9 mouse cellular contexts compared by ENCODE assay signal in the genomic region with DNA sequence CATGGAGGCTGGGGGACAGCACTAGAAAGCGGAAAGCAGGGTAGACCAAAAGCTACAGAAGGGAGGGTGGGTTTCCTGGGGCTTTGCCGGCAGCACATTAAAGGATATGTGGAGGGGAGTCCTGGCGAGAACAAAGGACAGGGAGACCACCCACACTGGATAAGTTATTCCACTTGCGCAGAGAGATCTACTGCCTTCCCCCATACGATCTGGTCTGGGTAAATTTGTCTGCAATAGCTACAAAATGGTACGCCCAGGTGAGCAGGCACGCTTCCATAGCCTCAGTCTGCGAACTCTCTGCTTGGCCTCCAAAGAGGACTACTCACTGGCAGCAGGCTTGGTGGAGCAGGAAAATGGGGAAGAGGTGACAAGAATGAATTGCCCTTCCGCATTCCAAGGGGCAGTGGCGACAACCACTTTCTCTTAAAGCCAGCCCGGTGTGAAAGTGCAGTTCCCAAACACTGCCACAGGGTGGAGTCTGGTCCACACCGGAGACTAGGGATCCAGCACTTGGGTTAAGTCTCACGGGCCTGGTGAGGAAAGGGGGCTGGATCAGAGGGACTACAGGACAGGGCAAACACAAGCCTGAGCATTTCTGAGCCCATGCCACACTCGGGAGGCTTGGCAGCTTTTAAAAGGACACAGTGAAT. TPM values are rescaled to one million over a fixed set of nuclear protein-coding genes. Genes with fewer than 3 reads are reported as not detected.
A peak's percentile ranks its signal among the peaks of the same experiment; 100 is the strongest.
DNase-seq lines count a peak whose midpoint lies in the region; ATAC-seq and TF ChIP-seq lines count a peak whose summit lies in the region.
"Had no signal": no experiment of that assay in that cellular context is flagged by ENCODE, and none has a peak within 500 bp of the region (broad histone marks: within the 10 kb centered on the region; RNA-seq: fewer than 3 reads in every experiment).

No protein-coding gene starts in this region.

- no peaks in the 10 kb centered on the region for H3K27me3 ChIP-seq in forebrain, embryonic 16.5 days (replicated peaks; ENCODE audit: control insufficient read depth, insufficient read depth, low read length)

- in situ Hi-C loops in ES-E14 (cut with MboI; ENCODE audit: low sequenced_read_pairs in 2 of 2, unreplicated experiment in 2 of 2), result loop anchor here (5.0 to 10.0 kb wide), 2 partner anchors 128 to 146 kb away; no protein-coding TSS in a partner anchor

- H3K4me2 ChIP-seq in forebrain, embryonic 16.5 days (ENCODE audit: low read length), result peak overlapping the region; percentile 48

- DNase-seq in ES-E14 (ENCODE audit: low read depth, low spot score), result peak; percentile 90
- DNase-seq in cerebellum, adult 18-20 months, result peak; percentile 88 to 90
- DNase-seq in heart, postnatal 36 days, result peak; percentile 86 to 87
- peak; percentile 74 to 90 for DNase-seq in layer of hippocampus, adult 18-20 months (ENCODE audit: low spot score in 2 of 2)
- peak; percentile 89 to 91 for DNase-seq in lung, adult 18-20 months
- peak; percentile 64 to 74 for DNase-seq in thymus, adult 18-20 months

- no peak overlapping the region for H3K9ac ChIP-seq in ES-E14 (ENCODE audit: insufficient read depth, low read depth, low read length, poor library complexity, severe bottlenecking)
- 0 out of 2 replicates have a peak overlapping the region, but pooled peaks have one; percentile 24 for H3K9ac ChIP-seq in forebrain, embryonic 16.5 days (replicated peaks; ENCODE audit: low read depth, low read length)

- peaks cover 5 to 29% of the 10 kb centered on the region in 2 experiments; a peak in 2 of 4 replicates for H3K4me1 ChIP-seq in ES-E14 (ENCODE audit: control insufficient read depth in 2 of 2, insufficient read depth in 2 of 2, low read length in 2 of 2, poor library complexity in 1 of 2)
- peaks cover 9% of the 10 kb centered on the region for H3K4me1 ChIP-seq in forebrain, embryonic 16.5 days (replicated peaks; ENCODE audit: control insufficient read depth, insufficient read depth, low read length)

- H3K36me3 ChIP-seq in ES-E14 (ENCODE audit: control insufficient read depth, insufficient read depth, low read length, poor library complexity, severe bottlenecking), result no peaks in the 10 kb centered on the region
- no peaks in the 10 kb centered on the region for H3K36me3 ChIP-seq in forebrain, embryonic 16.5 days (ENCODE audit: control insufficient read depth, insufficient read depth)

- peak overlapping the region; percentile 14 to 22; a peak in 2 of 4 replicates for H3K4me3 ChIP-seq in ES-E14 (ENCODE audit: insufficient read depth in 1 of 2, low read depth in 1 of 2, low read length in 2 of 2, poor library complexity in 1 of 2, severe bottlenecking in 1 of 2)
- H3K4me3 ChIP-seq in forebrain, embryonic 16.5 days (replicated peaks; ENCODE audit: low read length), result peak overlapping the region; percentile 29
- H3K4me3 ChIP-seq: myocyte had no signal

- no peak overlapping the region for H3K27ac ChIP-seq in ES-E14 (ENCODE audit: insufficient read depth, low read depth, low read length, poor library complexity, severe bottlenecking)
- no peak overlapping the region for H3K27ac ChIP-seq in forebrain, embryonic 16.5 days (ENCODE audit: low read length)

- H3K9me3 ChIP-seq in ES-E14 (ENCODE audit: control insufficient read depth, insufficient read depth, low read depth, low read length), result no peaks in the 10 kb centered on the region
- no peaks in the 10 kb centered on the region for H3K9me3 ChIP-seq in forebrain, embryonic 16.5 days (ENCODE audit: control insufficient read depth, low read length)

- ATAC-seq in forebrain, embryonic 16.5 days, result peak; percentile 79
- ATAC-seq in neutrophil, adult 5-6 weeks (ENCODE audit: extremely low read depth, insufficient number of reproducible peaks, low FRiP score, poor library complexity, severe bottlenecking), result peak; percentile 79

- intact Hi-C loops in heart, postnatal 36 days (cut with DNase I), result loop anchor here (1.0 kb wide), 2 partner anchors 49 to 147 kb away; no protein-coding TSS in a partner anchor

- 9% methylated on average over 14 of the region's 14 CpGs for WGBS in forebrain, embryonic 16.5 days

TF ChIP-seq in ES-E14, 5 proteins besides CTCF, POLR2A, EP300 and RAD21:
- TF ChIP-seq ZC3H11A (IDR thresholded peaks at IDR 0.05; ENCODE audit: borderline replicate concordance, low read depth, low read length) (peak; percentile 87), HCFC1 (IDR thresholded peaks at IDR 0.05; ENCODE audit: borderline replicate concordance, insufficient read depth, low read length) (no peak)

RNA-seq across cellular contexts. Expression of a gene that starts 50.9 kb away (rescaled TPM):
- total RNA-seq in ES-E14 (2012; rRNA removed), result 29.4 and 44.0 TPM in 2 replicates
- polyA plus RNA-seq in forebrain, embryonic 16.5 days (2015; fragmentation: Nextera tagmentation; extraction: Ambion mirVana), result 23.6 and 23.8 TPM in 2 replicates
- total RNA-seq in heart, postnatal 36 days (2021), result 10 to 100 TPM; 48.5 to 51.6 TPM
- 10 to 100 TPM; 23.4 to 23.7 TPM for total RNA-seq in layer of hippocampus, adult 18-20 months (2021)
- 49.2 and 59.9 TPM in 2 replicates for total RNA-seq in neutrophil, adult 5-6 weeks (2017)
